Mouse (Mus musculus) urinary bladder, postnatal 25 days (tissue): ENCODE data around the gene Gm2974.
A peak's percentile ranks its signal among the peaks of the same experiment; 100 is the strongest.
"Not testable (repeated sequence)": the region's sequence is repeated elsewhere in the genome, so short reads cannot be mapped to it uniquely, and the experiment has no call there.

Experiments
- DNase-seq: peaks from one replicate; pipeline ENCODE4 v3.0.0; 2022; ENCODE audit warnings: low spot score

Gm2974 gene

GRCm38 (mm10) chr14:4182491-4183210 is at the start of gene Gm2974:
Gene Gm2974 (plus strand): TSS chr14:4182576.
- peak; percentile 11 for DNase-seq

- not testable (repeated sequence) for DNase-seq
These were observed 40.7 kb upstream of the Gm2974 start for GRCm38 (mm10) chr14:4141646-4142045.

GRCm38 (mm10) chr14:4164730-4165129 is 17.6 kb upstream of the Gm2974 start, which contains the start of gene Gm3127:
Gene Gm3127 (plus strand): TSS chr14:4165030.
- not testable (repeated sequence) for DNase-seq

GRCm38 (mm10) chr14:4182030-4182429 is 346 bp upstream of the Gm2974 start:
- not testable (repeated sequence) for DNase-seq

- DNase-seq = not testable (repeated sequence)
These were observed 999 bp downstream of the Gm2974 start for GRCm38 (mm10) chr14:4183375-4183774.

- DNase-seq = not testable (repeated sequence)
These were observed 67.0 kb downstream of the Gm2974 start, which contains the start of gene Gm3138 for GRCm38 (mm10) chr14:4249331-4249730. Gene Gm3138 (plus strand): TSS chr14:4249631.
